Mouse (Mus musculus) liver, embryonic 14.5 days (tissue): Measurements from ENCODE around the gene Cd59a.

Experiments
- CTCF ChIP-seq: IDR thresholded peaks from 2 replicates; pipeline ENCODE4 v1.5.1; 2016; ENCODE audit warnings: antibody characterized with exemption, low read depth, control low read depth
- EP300 ChIP-seq: IDR thresholded peaks from 2 replicates; pipeline ENCODE4 v1.6.1; 2016; ENCODE audit warnings: antibody characterized with exemption, low read depth

DNA sequence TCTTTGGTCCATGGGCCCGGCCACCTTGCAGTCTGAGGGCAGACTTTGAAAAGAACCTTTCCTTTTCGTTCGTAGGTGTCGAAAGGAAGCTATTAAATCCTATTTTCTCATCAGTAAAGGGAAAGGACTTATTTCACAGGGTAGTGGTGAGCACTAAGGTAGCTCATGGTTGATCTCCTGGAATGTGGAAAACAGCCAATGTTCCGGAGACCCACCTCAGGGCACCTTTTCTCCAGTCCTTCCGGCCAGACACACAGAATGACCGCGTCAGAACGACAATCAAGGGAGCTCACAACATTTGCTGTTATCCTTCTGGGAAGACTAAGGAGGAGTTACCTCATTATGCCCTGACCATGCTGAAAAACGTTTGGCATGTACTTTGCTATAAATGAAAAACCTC is 655 bp downstream of the Cd59a start:
- TF ChIP-seq EP300 (no peak), CTCF (no peak)
